Mouse (Mus musculus): ENCODE data around the gene Cux1.

- TF ChIP-seq CTCF (IDR thresholded peaks at IDR 0.05; ENCODE audit: borderline replicate concordance, insufficient read depth, low read depth, low read length) (no peak), POLR2A (IDR thresholded peaks at IDR 0.05; ENCODE audit: borderline replicate concordance, insufficient read depth, low read length) (no peak)
Observed at GRCm38 (mm10) chr5:136244762-136245540, 322.3 kb downstream of the Cux1 start.

All from cerebellum, adult 2 months (tissue).